Mouse (Mus musculus) 416B (cell line): Measurements from ENCODE around the gene Ubn2.

ENCODE experiments used
- DNase-seq: peaks from one replicate; pipeline ENCODE4 v3.0.0; 2011; ENCODE audit warnings: low read depth

Gene Ubn2

GRCm38 (mm10) chr6:38433261-38434033 lies at the start of gene Ubn2:
TSS of gene Ubn2 (plus strand) at chr6:38433950.
- peak; percentile 99 for DNase-seq

- DNase-seq = peak; percentile 81
Measured at GRCm38 (mm10) chr6:38389671-38390070, 44.1 kb upstream of the Ubn2 start.

- peak; percentile 57 for DNase-seq
Measured at GRCm38 (mm10) chr6:38432457-38432856, 1.3 kb upstream of the Ubn2 start.

- peak; percentile 69 for DNase-seq
Measured at GRCm38 (mm10) chr6:38434055-38435023, 589 bp downstream of the Ubn2 start.

- no peak for DNase-seq
Measured at GRCm38 (mm10) chr6:38443842-38444241, 10.1 kb downstream of the Ubn2 start.

GRCm38 (mm10) chr6:38448295-38448694 lies 14.5 kb downstream of the Ubn2 start:
- peak; percentile 53 for DNase-seq

GRCm38 (mm10) chr6:38453049-38453448 lies 19.3 kb downstream of the Ubn2 start:
- DNase-seq = no peak

GRCm38 (mm10) chr6:38456425-38456824 lies 22.7 kb downstream of the Ubn2 start:
- peak; percentile 28 for DNase-seq

- no peak for DNase-seq
Measured at GRCm38 (mm10) chr6:38458075-38458474, 24.3 kb downstream of the Ubn2 start.

- DNase-seq = peak; percentile 48
Measured at GRCm38 (mm10) chr6:38469591-38469990, 35.8 kb downstream of the Ubn2 start.

- DNase-seq = no peak
Measured at GRCm38 (mm10) chr6:38481694-38482371, 48.1 kb downstream of the Ubn2 start.

GRCm38 (mm10) chr6:38492550-38492949 lies 58.8 kb downstream of the Ubn2 start:
- peak; percentile 75 for DNase-seq

- no peak for DNase-seq
Measured at GRCm38 (mm10) chr6:38495641-38496040, 61.9 kb downstream of the Ubn2 start.

GRCm38 (mm10) chr6:38512096-38512495 lies 78.3 kb downstream of the Ubn2 start:
- DNase-seq = peak; percentile 37

- peak; percentile 83 for DNase-seq
Measured at GRCm38 (mm10) chr6:38512830-38513229, 79.1 kb downstream of the Ubn2 start.

GRCm38 (mm10) chr6:38515201-38515600 lies 81.5 kb downstream of the Ubn2 start:
- no peak for DNase-seq

- no peak for DNase-seq
Measured at GRCm38 (mm10) chr6:38523851-38524250, 90.1 kb downstream of the Ubn2 start.

GRCm38 (mm10) chr6:38531211-38531820 lies 97.6 kb downstream of the Ubn2 start:
- peak; percentile 88 for DNase-seq

GRCm38 (mm10) chr6:38532500-38533420 lies 99.0 kb downstream of the Ubn2 start:
- peak; percentile 58 for DNase-seq
